Mouse (Mus musculus): ENCODE measurements around the gene Cntrob.

DNA sequence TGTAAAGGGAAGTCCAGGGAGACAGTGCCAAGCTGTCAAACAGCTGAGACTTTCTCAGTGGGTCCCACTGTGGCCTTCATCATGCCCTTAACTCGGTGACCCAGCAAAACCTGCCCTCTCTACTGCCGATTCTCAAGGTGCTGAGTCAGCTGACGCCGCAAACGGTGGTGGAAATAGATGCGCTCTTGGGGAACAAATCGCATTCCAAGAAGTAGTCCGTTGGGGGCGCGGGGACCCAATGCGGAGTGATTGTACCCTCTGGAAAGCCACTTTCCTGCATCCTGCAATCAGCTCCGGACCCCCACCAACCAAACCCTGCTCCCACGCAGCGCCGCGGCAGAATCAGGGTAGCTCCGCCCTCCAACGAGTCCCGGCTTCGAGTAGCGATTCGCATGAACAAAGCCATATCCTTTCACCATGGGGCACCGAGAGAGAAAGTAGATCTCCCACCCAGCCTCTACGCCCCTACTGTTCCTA lies 8.4 kb upstream of the Cntrob start:
- TF ChIP-seq CTCF (IDR thresholded peaks at IDR 0.05; ENCODE audit: low read depth): 0 out of 2 replicates have a peak, but pooled peaks have one; percentile 4
- no peak for TF ChIP-seq EP300 (IDR thresholded peaks at IDR 0.05; ENCODE audit: low read depth)
